Mouse (Mus musculus): ENCODE results near the gene Fbxo48.

DNA sequence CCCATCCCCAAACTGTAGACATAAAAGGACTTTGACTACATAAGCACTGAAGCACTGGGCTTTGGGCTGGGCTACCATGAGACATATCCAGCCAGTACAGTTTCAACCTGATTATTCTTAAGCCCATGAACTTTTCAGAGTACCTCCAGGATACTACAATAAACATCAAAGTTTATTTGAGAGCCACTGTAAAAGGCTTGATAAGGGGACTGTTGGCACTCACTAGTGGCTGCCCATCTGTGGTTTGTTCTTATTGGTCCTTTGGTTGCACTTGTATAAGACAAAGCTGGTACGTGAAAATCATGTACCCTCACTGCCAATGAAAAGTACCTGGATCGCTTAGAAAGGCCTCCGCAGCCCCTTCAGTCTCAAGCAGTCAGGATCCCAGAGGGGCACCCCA, 36.4 kb upstream of the Fbxo48 start:
- TF ChIP-seq CTCF (IDR thresholded peaks at IDR 0.05; ENCODE audit: low read depth, low read length) (no peak), GATA1 (IDR thresholded peaks at IDR 0.05; ENCODE audit: borderline replicate concordance, low read length) (no peak), POLR2AphosphoS5 (IDR thresholded peaks at IDR 0.05; ENCODE audit: insufficient replicate concordance, low read depth, low read length) (no peak), TAL1 (conservative IDR thresholded peaks at IDR 0.05; ENCODE audit: low read depth, low read length) (no peak), GATA2 (IDR thresholded peaks at IDR 0.05; ENCODE audit: borderline replicate concordance, low read depth, low read length) (no peak)

All from G1E (cell line).